Mouse (Mus musculus) myocyte (in vitro differentiated cells): Measurements from ENCODE around the gene Phf14.

ENCODE experiments used
- MYOD1 ChIP-seq, 3 experiments: IDR thresholded peaks; one replicate each; pipeline ENCODE4 v1.6.1; 2011; ENCODE audit warnings: control low read depth in 2 of 3, low read depth in 2 of 3, mild to moderate bottlenecking in 2 of 3, moderate library complexity in 1 of 3; ENCODE audit not compliant: insufficient read length in 2 of 3, control insufficient read depth in 1 of 3
- MYOG ChIP-seq, 3 experiments: IDR thresholded peaks; one replicate each; pipeline ENCODE4 v1.6.1; 2011; ENCODE audit warnings: control low read depth in 2 of 3, low read depth in 2 of 3, mild to moderate bottlenecking in 2 of 3; ENCODE audit not compliant: insufficient read length in 2 of 3, control insufficient read depth in 1 of 3, insufficient read depth in 1 of 3
- POLR2A ChIP-seq: IDR thresholded peaks from one replicate; pipeline ENCODE4 v1.6.1; 2011; ENCODE audit warnings: low read depth, mild to moderate bottlenecking, control low read depth, moderate library complexity; ENCODE audit not compliant: insufficient read length
- SRF ChIP-seq: IDR thresholded peaks from one replicate; pipeline ENCODE4 v1.6.1; 2011; ENCODE audit warnings: low read depth; ENCODE audit not compliant: control insufficient read depth, insufficient read length
- TCF12 ChIP-seq: IDR thresholded peaks from one replicate; pipeline ENCODE4 v1.6.1; 2011; ENCODE audit warnings: mild to moderate bottlenecking, control low read depth; ENCODE audit not compliant: poor library complexity, insufficient read depth, severe bottlenecking
- TCF3 ChIP-seq: IDR thresholded peaks from one replicate; pipeline ENCODE4 v1.6.1; 2011; ENCODE audit warnings: low read depth, control low read depth; ENCODE audit not compliant: insufficient read length

GRCm38 (mm10) chr6:12005455-12005854, 97.8 kb downstream of the Phf14 start:
- no peak for TF ChIP-seq POLR2A
- no peak for TF ChIP-seq SRF
- TF ChIP-seq TCF3 = no peak
- TF ChIP-seq MYOD1 (IDR thresholded peaks at IDR 0.05; ENCODE audit: control insufficient read depth in 1 of 3, insufficient read length in 2 of 3, low read depth in 2 of 3) = no peak
- TF ChIP-seq TCF12 = no peak
- no peak for TF ChIP-seq MYOG (IDR thresholded peaks at IDR 0.05; ENCODE audit: control insufficient read depth in 1 of 3, insufficient read depth in 1 of 3, insufficient read length in 2 of 3, low read depth in 2 of 3)
